Comparison of ENCODE assay signal across 8 mouse cellular contexts in genomic region chr2:32154998-32155541, GRCm38 (mm10). TPM values are rescaled to one million over a fixed set of nuclear protein-coding genes. Genes with fewer than 3 reads are reported as not detected.
DNase-seq lines count a peak whose midpoint lies in the region; ATAC-seq and TF ChIP-seq lines count a peak whose summit lies in the region.

No protein-coding gene starts in this region.

- peak overlapping the region; percentile 68; the same call in 1 of the 2 replicates for H3K4me2 ChIP-seq in kidney, postnatal 0 days (ENCODE audit: low read length)
- peak overlapping the region; percentile 94; the same call in 1 of the 2 replicates for H3K4me2 ChIP-seq in embryonic facial prominence, embryonic 12.5 days (replicated peaks)
- peak overlapping the region; percentile 98; the same call in 1 of the 2 replicates for H3K4me2 ChIP-seq in intestine, embryonic 14.5 days (ENCODE audit: low read length)
- H3K4me2 ChIP-seq in myocyte (ENCODE audit: low read depth) = peak overlapping the region; percentile 92

- intact Hi-C loops in gastrocnemius, postnatal 36 days (cut with DNase I) = loop anchor here (5.0 kb wide), 1 partner anchor 82 kb away; the partner anchor contains the start of gene Pomt1

- H3K27me3 ChIP-seq in kidney, postnatal 0 days (ENCODE audit: insufficient read depth, low read length) = no peaks in the 10 kb centered on the region
- no peaks in the 10 kb centered on the region for H3K27me3 ChIP-seq in embryonic facial prominence, embryonic 12.5 days
- no peaks in the 10 kb centered on the region for H3K27me3 ChIP-seq in intestine, embryonic 14.5 days (replicated peaks; ENCODE audit: control insufficient read depth, insufficient read depth, low read length)
- no peaks in the 10 kb centered on the region for H3K27me3 ChIP-seq in myocyte (ENCODE audit: control insufficient read depth, insufficient read depth, insufficient read length)

- no peaks in the 10 kb centered on the region for H3K9me3 ChIP-seq in kidney, postnatal 0 days (replicated peaks; ENCODE audit: low read length)
- H3K9me3 ChIP-seq in embryonic facial prominence, embryonic 12.5 days = no peaks in the 10 kb centered on the region
- H3K9me3 ChIP-seq in intestine, embryonic 14.5 days (ENCODE audit: control insufficient read depth, low read length) = no peaks in the 10 kb centered on the region

- no peaks in the 10 kb centered on the region for H3K36me3 ChIP-seq in kidney, postnatal 0 days (ENCODE audit: insufficient read depth, low read length)
- H3K36me3 ChIP-seq in embryonic facial prominence, embryonic 12.5 days = peaks cover 6% of the 10 kb centered on the region
- no peaks in the 10 kb centered on the region for H3K36me3 ChIP-seq in intestine, embryonic 14.5 days (ENCODE audit: control insufficient read depth, insufficient read depth, low read length)
- H3K36me3 ChIP-seq in myocyte (ENCODE audit: control insufficient read depth, insufficient read depth) = no peaks in the 10 kb centered on the region

- peaks cover 87% of the 10 kb centered on the region for H3K79me2 ChIP-seq in myocyte (ENCODE audit: control insufficient read depth, insufficient read depth)

- DNase-seq in kidney, postnatal 0 days (ENCODE audit: low spot score) = no peak
- DNase-seq in kidney, adult 8-10 months = no peak
- no peak for DNase-seq in intestine, embryonic 14.5 days (ENCODE audit: low spot score)
- no peak for DNase-seq in layer of hippocampus, adult 11-12 months (ENCODE audit: low spot score)
- DNase-seq in B cell, adult 2 months = no peak
- no peak for DNase-seq in gastrocnemius, postnatal 36 days

- H3K4me1 ChIP-seq in kidney, postnatal 0 days (replicated peaks; ENCODE audit: insufficient read depth, low read length) = peaks cover 61% of the 10 kb centered on the region
- peaks cover 80% of the 10 kb centered on the region for H3K4me1 ChIP-seq in embryonic facial prominence, embryonic 12.5 days
- H3K4me1 ChIP-seq in intestine, embryonic 14.5 days (replicated peaks; ENCODE audit: control insufficient read depth, insufficient read depth, low read length) = peaks cover 68% of the 10 kb centered on the region

- ATAC-seq in kidney, postnatal 0 days (replicated peaks; ENCODE audit: low FRiP score, low read depth) = no peak
- ATAC-seq in embryonic facial prominence, embryonic 12.5 days (ENCODE audit: insufficient number of reproducible peaks, insufficient read depth, low FRiP score, low TSS enrichment) = no peak
- no peak for ATAC-seq in intestine, embryonic 14.5 days (replicated peaks; ENCODE audit: low FRiP score, low TSS enrichment, low read depth)

- no peak overlapping the region for H3ac ChIP-seq in myocyte (ENCODE audit: control insufficient read depth, insufficient read length)

- peak overlapping the region; percentile 99; the same call in 1 of the 2 replicates for H3K27ac ChIP-seq in kidney, postnatal 0 days
- H3K27ac ChIP-seq in embryonic facial prominence, embryonic 12.5 days = no peak overlapping the region
- H3K27ac ChIP-seq in intestine, embryonic 14.5 days (ENCODE audit: low read depth) = 0 out of 2 replicates have a peak overlapping the region, but pooled peaks have one; percentile 99

- 54% methylated on average over 7 of the region's 7 CpGs for WGBS in kidney, postnatal 0 days
- WGBS in embryonic facial prominence, embryonic 12.5 days = 58% methylated on average over 7 of the region's 7 CpGs
- WGBS in intestine, embryonic 14.5 days = 56% methylated on average over 7 of the region's 7 CpGs

- 0 out of 2 replicates have a peak overlapping the region, but pooled peaks have one; percentile 10 for H3K9ac ChIP-seq in kidney, postnatal 0 days (ENCODE audit: low read depth, low read length)
- H3K9ac ChIP-seq in embryonic facial prominence, embryonic 12.5 days = no peak overlapping the region
- H3K9ac ChIP-seq in intestine, embryonic 14.5 days (ENCODE audit: low read length) = peak overlapping the region; percentile 27; the same call in 1 of the 2 replicates

- TF ChIP-seq POLR2A in myocyte (IDR thresholded peaks at IDR 0.05; ENCODE audit: insufficient read length, low read depth) = no peak

- H3K4me3 ChIP-seq in kidney, postnatal 0 days (replicated peaks; ENCODE audit: low read depth, low read length) = no peak overlapping the region
- no peak overlapping the region for H3K4me3 ChIP-seq in embryonic facial prominence, embryonic 12.5 days
- H3K4me3 ChIP-seq in intestine, embryonic 14.5 days (ENCODE audit: low read depth, low read length) = no peak overlapping the region
- no peak overlapping the region for H3K4me3 ChIP-seq in myocyte

- no peak for TF ChIP-seq CTCF in kidney, postnatal 0 days (IDR thresholded peaks at IDR 0.05; ENCODE audit: low read depth)

TF ChIP-seq in myocyte, 11 proteins besides CTCF, POLR2A, EP300 and RAD21:
- TF ChIP-seq MYOG (IDR thresholded peaks at IDR 0.05; ENCODE audit: control insufficient read depth in 1 of 3, insufficient read depth in 1 of 3, insufficient read length in 2 of 3, low read depth in 2 of 3) (no peak), TCF3 (IDR thresholded peaks at IDR 0.05; ENCODE audit: insufficient read length, low read depth) (no peak), CEBPB (IDR thresholded peaks at IDR 0.05; ENCODE audit: insufficient read depth, poor library complexity, severe bottlenecking) (no peak), POLR2AphosphoS2 (IDR thresholded peaks at IDR 0.05; ENCODE audit: insufficient read length, low read depth) (no peak), SRF (IDR thresholded peaks at IDR 0.05; ENCODE audit: control insufficient read depth, insufficient read length, low read depth) (no peak), MAX (IDR thresholded peaks at IDR 0.05; ENCODE audit: low read depth) (no peak), E2F4 (IDR thresholded peaks at IDR 0.05; ENCODE audit: insufficient read depth) (no peak), USF1 (IDR thresholded peaks at IDR 0.05; ENCODE audit: low read depth) (no peak), REST (IDR thresholded peaks at IDR 0.05; ENCODE audit: insufficient read depth, insufficient read length) (no peak), TCF12 (IDR thresholded peaks at IDR 0.05; ENCODE audit: insufficient read depth, poor library complexity, severe bottlenecking) (no peak), MYOD1 (IDR thresholded peaks at IDR 0.05; ENCODE audit: control insufficient read depth in 1 of 3, insufficient read length in 2 of 3, low read depth in 2 of 3) (no peak)

RNA-seq across cellular contexts. Expression of gene Prrc2b, which starts 4.2 kb away (rescaled TPM):
- 31.4 and 33.8 TPM in 2 replicates for polyA plus RNA-seq in kidney, postnatal 0 days (2015; fragmentation: Nextera tagmentation; extraction: Ambion mirVana)
- 81.8 and 83.2 TPM in 2 replicates for polyA plus RNA-seq in embryonic facial prominence, embryonic 12.5 days (2016; fragmentation: Nextera tagmentation; extraction: Ambion mirVana)
- polyA plus RNA-seq in intestine, embryonic 14.5 days (2014; fragmentation: Nextera tagmentation; extraction: Ambion mirVana) = 48.4 and 52.8 TPM in 2 replicates
- 76.2 TPM for polyA plus RNA-seq in myocyte (2012; fragmentation: generic; extraction: Trizol)
- total RNA-seq in gastrocnemius, postnatal 36 days (2021) = 10 to 100 TPM; 69.4 to 70.1 TPM

RNA-seq across cellular contexts. Expression of gene Plpp7, which starts 59.7 kb away (rescaled TPM):
- polyA plus RNA-seq in kidney, postnatal 0 days (2015; fragmentation: Nextera tagmentation; extraction: Ambion mirVana) = 4.5 and 4.7 TPM in 2 replicates
- polyA plus RNA-seq in embryonic facial prominence, embryonic 12.5 days (2016; fragmentation: Nextera tagmentation; extraction: Ambion mirVana) = 7.0 and 7.3 TPM in 2 replicates
- 4.2 and 4.8 TPM in 2 replicates for polyA plus RNA-seq in intestine, embryonic 14.5 days (2014; fragmentation: Nextera tagmentation; extraction: Ambion mirVana)
- polyA plus RNA-seq in myocyte (2012; fragmentation: generic; extraction: Trizol) = 60.6 TPM
- 100 to 1,000 TPM in 1 of 2 experiments, 10 to 100 TPM in 1; 96.9 to 117 TPM for total RNA-seq in gastrocnemius, postnatal 36 days (2021)
